Mouse (Mus musculus) spleen, postnatal 10 days (tissue): ENCODE measurements around the gene Zfp563.
A peak's percentile ranks its signal among the peaks of the same experiment; 100 is the strongest.

Experiments
- DNase-seq, 2 experiments: peaks; one replicate each; pipeline ENCODE4 v3.0.0; 2021 to 2022; ENCODE audit warnings: low spot score in 2 of 2

Zfp563 gene

GRCm38 (mm10) chr17:33089220-33089949 lies at the start of gene Zfp563:
Gene Zfp563 (plus strand): TSS chr17:33089310.
- peak; percentile 84 to 86 for DNase-seq

- DNase-seq: no peak
These were observed 30.3 kb upstream of the Zfp563 start for GRCm38 (mm10) chr17:33058791-33059190.

- no peak for DNase-seq
These were observed 26.1 kb upstream of the Zfp563 start for GRCm38 (mm10) chr17:33063001-33063400.

GRCm38 (mm10) chr17:33067958-33068357 lies 21.2 kb upstream of the Zfp563 start, which contains the start of gene 4921501E09Rik:
Gene 4921501E09Rik (minus strand): TSS chr17:33068058.
- no peak for DNase-seq

- DNase-seq: no peak
These were observed 2.5 kb downstream of the Zfp563 start for GRCm38 (mm10) chr17:33091630-33092029.

- DNase-seq: peak; percentile 48 to 72
These were observed 3.5 kb downstream of the Zfp563 start for GRCm38 (mm10) chr17:33092391-33093193.

- DNase-seq: no peak
These were observed 8.3 kb downstream of the Zfp563 start for GRCm38 (mm10) chr17:33097396-33097795.

GRCm38 (mm10) chr17:33124546-33124945 lies 35.4 kb downstream of the Zfp563 start:
- no peak for DNase-seq

GRCm38 (mm10) chr17:33126257-33126656 lies 37.1 kb downstream of the Zfp563 start:
- no peak for DNase-seq

- no peak for DNase-seq
These were observed 50.2 kb downstream of the Zfp563 start, which contains the start of gene Morc2b for GRCm38 (mm10) chr17:33139261-33139820. Gene Morc2b (minus strand): TSS chr17:33139683.
